Mouse (Mus musculus): Measurements from ENCODE around the gene Ube2m.

DNA sequence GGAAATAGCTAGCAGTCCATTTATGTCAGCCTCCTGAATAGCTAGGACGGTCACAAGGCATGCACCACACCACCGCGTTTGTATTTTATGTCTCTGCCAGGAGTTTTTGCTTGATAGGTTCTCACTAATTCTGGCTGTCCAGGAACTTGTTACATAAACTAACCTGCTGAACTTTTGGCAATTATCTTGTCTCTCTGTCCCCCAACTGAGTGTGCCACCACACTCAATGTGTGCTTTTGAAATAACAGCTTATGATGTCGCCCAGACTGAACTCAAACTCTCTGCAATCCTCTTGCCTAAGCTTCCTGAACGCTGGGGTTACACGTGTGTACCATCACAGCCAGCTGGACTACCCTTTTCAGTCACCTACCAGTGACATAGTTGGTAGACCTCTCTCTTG is 4.4 kb upstream of the Ube2m start:
- no peak for TF ChIP-seq TAL1 (IDR thresholded peaks at IDR 0.05; ENCODE audit: low read length)
- TF ChIP-seq GATA1 (IDR thresholded peaks at IDR 0.05; ENCODE audit: low read length) = no peak
